Comparison of ENCODE assay signal across 9 mouse cellular contexts in genomic region chr9:43339614-43340020, GRCm38 (mm10). TPM values are rescaled to one million over a fixed set of nuclear protein-coding genes. Genes with fewer than 3 reads are reported as not detected.
DNase-seq lines count a peak whose midpoint lies in the region; ATAC-seq and TF ChIP-seq lines count a peak whose summit lies in the region.
"Had no signal": no experiment of that assay in that cellular context is flagged by ENCODE, and none has a peak within 500 bp of the region (broad histone marks: within the 10 kb centered on the region; RNA-seq: fewer than 3 reads in every experiment).

No protein-coding gene starts in this region.

- 4% methylated on average over 2 of the region's 2 CpGs for WGBS in large intestine, adult 2 months
- 0% methylated on average over 2 of the region's 2 CpGs for WGBS in lung, embryonic 14.5 days

- no peak overlapping the region for H3K4me2 ChIP-seq in lung, embryonic 14.5 days
- H3K4me2 ChIP-seq: heart, embryonic 13.5 days had no signal

- DNase-seq in CD8-positive naive resting alpha-beta T cell, adult 2 months (ENCODE audit: low read depth in 2 of 2, low spot score in 2 of 2) = peak; percentile 13 to 21
- peak; percentile 77 to 80 for DNase-seq in adrenal gland, adult 18-20 months (ENCODE audit: low spot score in 2 of 2)
- peak; percentile 81 for DNase-seq in embryo, embryonic 11 days
- peak; percentile 45 to 72 for DNase-seq in gastrocnemius, postnatal 4 days (ENCODE audit: low spot score in 2 of 2)
- DNase-seq in large intestine, adult 2 months (ENCODE audit: low read depth, low spot score) = peak; percentile 39
- DNase-seq in lung, embryonic 14.5 days = peak; percentile 88
- peak; percentile 92 for DNase-seq in retina, embryonic 14.5 days (ENCODE audit: low spot score)
- peak; percentile 87 for DNase-seq in thymus, postnatal 4 days

- no peaks in the 10 kb centered on the region for H3K27me3 ChIP-seq in lung, embryonic 14.5 days (ENCODE audit: insufficient read depth, low read length)

- no peak overlapping the region for H3K9ac ChIP-seq in lung, embryonic 14.5 days
- H3K9ac ChIP-seq: heart, embryonic 13.5 days had no signal

- ATAC-seq in lung, embryonic 14.5 days (ENCODE audit: insufficient read depth) = peak; percentile 31; the same call in 1 of the 2 replicates

- peak; percentile 87 for TF ChIP-seq CTCF in lung, embryonic 14.5 days (IDR thresholded peaks at IDR 0.05; ENCODE audit: low read depth)

- H3K4me3 ChIP-seq in lung, embryonic 14.5 days (ENCODE audit: low read depth, low read length) = no peak overlapping the region
- H3K4me3 ChIP-seq: heart, embryonic 13.5 days had no signal

- no peaks in the 10 kb centered on the region for H3K36me3 ChIP-seq in lung, embryonic 14.5 days (ENCODE audit: insufficient read depth)
- H3K36me3 ChIP-seq: heart, embryonic 13.5 days had no signal

- no peaks in the 10 kb centered on the region for H3K9me3 ChIP-seq in lung, embryonic 14.5 days (ENCODE audit: low read depth, low read length)
- H3K9me3 ChIP-seq: heart, embryonic 13.5 days had no signal

- no peaks in the 10 kb centered on the region for H3K4me1 ChIP-seq in lung, embryonic 14.5 days (ENCODE audit: insufficient read depth)
- H3K4me1 ChIP-seq: heart, embryonic 13.5 days had no signal

- H3K27ac ChIP-seq in lung, embryonic 14.5 days (ENCODE audit: low read depth) = no peak overlapping the region
- H3K27ac ChIP-seq: heart, embryonic 13.5 days had no signal

RNA-seq across cellular contexts. Expression of gene Trim29, which starts 29.0 kb away (rescaled TPM):
- total RNA-seq in adrenal gland, adult 18-20 months (2021) = under 1 TPM; 0.23 to 0.35 TPM
- under 1 TPM; 0.22 to 0.34 TPM for total RNA-seq in gastrocnemius, postnatal 4 days (2021)
- polyA plus RNA-seq in large intestine, adult 2 months (2012; rRNA removed) = 0.23 and 0.26 TPM in 2 replicates
- polyA plus RNA-seq in lung, embryonic 14.5 days (2014; fragmentation: Nextera tagmentation; extraction: Ambion mirVana) = 0.19 and 0.21 TPM in 2 replicates

Comparison
In these comparisons a context has a peak if more than half of its experiments do, and no peak if none do; other contexts are left out.
1. DNase-seq: peak in every context shown above with its lines; median percentile 92 in retina, embryonic 14.5 days; 88 in lung, embryonic 14.5 days; 87 in thymus, postnatal 4 days; 81 in embryo, embryonic 11 days; 78 in adrenal gland, adult 18-20 months; 58 in gastrocnemius, postnatal 4 days; 39 in large intestine, adult 2 months; 17 in CD8-positive naive resting alpha-beta T cell, adult 2 months.